Mouse (Mus musculus): ENCODE data around the gene Aldh3a2.
"Not testable (repeated sequence)": the region's sequence is repeated elsewhere in the genome, so short reads cannot be mapped to it uniquely, and the experiment has no call there.

Gene Aldh3a2

GRCm38 (mm10) chr11:61266551-61267533 is at the start of gene Aldh3a2:
Gene Aldh3a2, minus strand, starts transcription at chr11:61267464.
- in situ Hi-C loops (cut with MboI, MseI): no loop called here

GRCm38 (mm10) chr11:61316864-61317263 is 49.6 kb upstream of the Aldh3a2 start:
- in situ Hi-C loops (cut with MboI, MseI): no loop called here

GRCm38 (mm10) chr11:61310321-61310720 is 43.1 kb upstream of the Aldh3a2 start:
- in situ Hi-C loops (cut with MboI, MseI): no loop called here

GRCm38 (mm10) chr11:61309831-61310230 is 42.6 kb upstream of the Aldh3a2 start:
- in situ Hi-C loops (cut with MboI, MseI): no loop called here

- in situ Hi-C loops (cut with MboI, MseI): no loop called here
Measured at GRCm38 (mm10) chr11:61307795-61308194, 40.5 kb upstream of the Aldh3a2 start.

GRCm38 (mm10) chr11:61305377-61305776 is 38.1 kb upstream of the Aldh3a2 start:
- in situ Hi-C loops (cut with MboI, MseI): no loop called here

- in situ Hi-C loops (cut with MboI, MseI): not testable (repeated sequence)
Measured at GRCm38 (mm10) chr11:61304535-61304934, 37.3 kb upstream of the Aldh3a2 start.

- in situ Hi-C loops (cut with MboI, MseI): no loop called here
Measured at GRCm38 (mm10) chr11:61300716-61301392, 33.6 kb upstream of the Aldh3a2 start.

- in situ Hi-C loops (cut with MboI, MseI): no loop called here
Measured at GRCm38 (mm10) chr11:61300205-61300604, 32.9 kb upstream of the Aldh3a2 start.

- in situ Hi-C loops (cut with MboI, MseI): no loop called here
Measured at GRCm38 (mm10) chr11:61297901-61298300, 30.6 kb upstream of the Aldh3a2 start.

GRCm38 (mm10) chr11:61297326-61297725 is 30.1 kb upstream of the Aldh3a2 start:
- in situ Hi-C loops (cut with MboI, MseI): no loop called here

GRCm38 (mm10) chr11:61296556-61296955 is 29.3 kb upstream of the Aldh3a2 start:
- in situ Hi-C loops (cut with MboI, MseI): no loop called here

GRCm38 (mm10) chr11:61295556-61295955 is 28.3 kb upstream of the Aldh3a2 start:
- in situ Hi-C loops (cut with MboI, MseI): no loop called here

- in situ Hi-C loops (cut with MboI, MseI): no loop called here
Measured at GRCm38 (mm10) chr11:61294431-61294830, 27.2 kb upstream of the Aldh3a2 start.

GRCm38 (mm10) chr11:61293251-61293650 is 26.0 kb upstream of the Aldh3a2 start:
- in situ Hi-C loops (cut with MboI, MseI): no loop called here

- in situ Hi-C loops (cut with MboI, MseI): no loop called here
Measured at GRCm38 (mm10) chr11:61284323-61284722, 17.1 kb upstream of the Aldh3a2 start.

- in situ Hi-C loops (cut with MboI, MseI): no loop called here
Measured at GRCm38 (mm10) chr11:61283414-61284049, 16.3 kb upstream of the Aldh3a2 start.

- in situ Hi-C loops (cut with MboI, MseI): no loop called here
Measured at GRCm38 (mm10) chr11:61278445-61279077, 11.3 kb upstream of the Aldh3a2 start.

- in situ Hi-C loops (cut with MboI, MseI): no loop called here
Measured at GRCm38 (mm10) chr11:61277937-61278336, 10.7 kb upstream of the Aldh3a2 start.

- in situ Hi-C loops (cut with MboI, MseI): no loop called here
Measured at GRCm38 (mm10) chr11:61276482-61276881, 9.2 kb upstream of the Aldh3a2 start.

GRCm38 (mm10) chr11:61275106-61275505 is 7.8 kb upstream of the Aldh3a2 start:
- in situ Hi-C loops (cut with MboI, MseI): no loop called here

GRCm38 (mm10) chr11:61274421-61274820 is 7.2 kb upstream of the Aldh3a2 start:
- in situ Hi-C loops (cut with MboI, MseI): no loop called here

All from T-helper 1 cell (primary cell).